Mouse (Mus musculus) sigmoid colon, adult 10 weeks (tissue): ENCODE results near the gene Map3k7. TPM values are rescaled to one million over a fixed set of nuclear protein-coding genes. Genes with fewer than 3 reads are reported as not detected.

Source experiments
- polyA plus RNA-seq: library from polyadenylated mRNA; stranded (reverse); fragments of 350-450 nt; fragmentation: Illumina TruSeq; extraction: RNeasy Lipid Tissue Mini Kit (QIAGEN cat#74804); gene quantifications from one replicate; pipeline ENCODE4 v1.2.3, GENCODE M21; 2014; ENCODE audit warnings: low read depth, low replicate concordance

The Map3k7 gene
- 64.0 TPM for polyA plus RNA-seq

GRCm38 (mm10) chr4:31963354-31964193, at the start of gene Map3k7:
Gene Map3k7 (plus strand): TSS chr4:31964097.

